Mouse (Mus musculus): Measurements from ENCODE around the gene Ehbp1l1. TPM values are rescaled to one million over a fixed set of nuclear protein-coding genes. Genes with fewer than 3 reads are reported as not detected.

The Ehbp1l1 gene
- polyA plus RNA-seq, 1 experiment from 2014 or later, result 6.8 TPM

DNA sequence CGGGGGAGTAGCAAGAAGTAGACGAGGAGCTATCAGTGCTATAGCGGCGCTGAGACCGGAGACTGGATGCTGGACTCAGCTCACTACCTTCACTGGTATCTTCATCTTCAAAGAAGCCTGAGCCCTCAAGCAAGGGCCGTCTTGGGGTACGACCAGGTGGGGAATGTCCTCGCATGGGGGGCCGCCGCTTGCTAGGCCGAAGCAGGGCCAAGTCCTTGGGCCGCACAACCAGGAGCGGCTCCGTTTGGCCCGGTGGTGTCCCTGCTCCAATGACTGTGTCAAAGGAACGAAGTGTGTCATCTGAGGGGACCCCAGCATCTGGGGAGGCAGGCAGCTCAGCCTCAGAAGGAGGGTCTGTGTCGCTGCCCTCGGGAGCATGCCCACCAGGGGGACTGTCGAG is 40.7 kb downstream of the Ehbp1l1 start:
- Histone ChIP-seq H3K27me3 (ENCODE audit: control insufficient read depth, insufficient read depth, low read length) (no peaks in the 10 kb centered on the region), H3K4me3 (ENCODE audit: low read depth, low read length) (no peak overlapping the region), H3K36me3 (ENCODE audit: control insufficient read depth, insufficient read depth, low read length) (peaks cover 20% of the 10 kb centered on the region), H3K9ac (ENCODE audit: low read length) (no peak overlapping the region), H3K27ac (ENCODE audit: low read depth, low read length) (no peak overlapping the region), H3K4me2 (ENCODE audit: low read depth, low read length, severe bottlenecking) (no peak overlapping the region), H3K4me1 (replicated peaks; ENCODE audit: control insufficient read depth, insufficient read depth, low read length) (peaks cover 15% of the 10 kb centered on the region), H3K9me3 (ENCODE audit: control insufficient read depth, low read length) (no peaks in the 10 kb centered on the region)
- 94% methylated on average over 19 of the region's 19 CpGs for WGBS
- DNase-seq (ENCODE audit: low spot score), result no peak
- no peak for ATAC-seq (replicated peaks; ENCODE audit: low FRiP score)

DNA sequence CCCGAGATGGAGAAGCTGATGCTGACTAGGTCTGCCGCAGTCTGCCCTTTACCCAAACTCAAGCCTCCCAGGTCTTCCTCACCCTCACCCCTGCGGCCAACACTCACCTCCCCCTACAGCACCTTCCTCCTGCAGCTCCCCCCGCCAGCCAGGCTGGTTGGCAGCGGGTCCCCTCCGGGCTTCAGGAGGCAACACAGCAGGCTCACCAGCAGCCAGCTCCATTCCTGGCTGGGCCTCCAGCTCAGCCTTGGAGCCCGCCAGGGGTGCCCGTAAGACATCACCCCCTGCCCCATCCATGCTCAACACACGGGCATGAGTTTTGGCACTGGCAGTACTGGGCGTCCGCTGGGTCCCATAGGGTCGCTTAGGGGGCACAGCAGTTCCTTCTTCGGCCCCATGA is 41.1 kb downstream of the Ehbp1l1 start:
- no peak overlapping the region for H3K9ac ChIP-seq (ENCODE audit: low read length)
- no peak for DNase-seq (ENCODE audit: low spot score)
- no peak for ATAC-seq (replicated peaks; ENCODE audit: low FRiP score)
- H3K27ac ChIP-seq (ENCODE audit: low read depth, low read length), result no peak overlapping the region
- no peak overlapping the region for H3K4me2 ChIP-seq (ENCODE audit: low read depth, low read length, severe bottlenecking)
- no peaks in the 10 kb centered on the region for H3K9me3 ChIP-seq (ENCODE audit: control insufficient read depth, low read length)
- no peak overlapping the region for H3K4me3 ChIP-seq (ENCODE audit: low read depth, low read length)
- WGBS, result 92% methylated on average over 13 of the region's 13 CpGs
- H3K27me3 ChIP-seq (ENCODE audit: control insufficient read depth, insufficient read depth, low read length), result no peaks in the 10 kb centered on the region
- peaks cover 20% of the 10 kb centered on the region for H3K36me3 ChIP-seq (ENCODE audit: control insufficient read depth, insufficient read depth, low read length)
- peaks cover 10% of the 10 kb centered on the region for H3K4me1 ChIP-seq (replicated peaks; ENCODE audit: control insufficient read depth, insufficient read depth, low read length)

DNA sequence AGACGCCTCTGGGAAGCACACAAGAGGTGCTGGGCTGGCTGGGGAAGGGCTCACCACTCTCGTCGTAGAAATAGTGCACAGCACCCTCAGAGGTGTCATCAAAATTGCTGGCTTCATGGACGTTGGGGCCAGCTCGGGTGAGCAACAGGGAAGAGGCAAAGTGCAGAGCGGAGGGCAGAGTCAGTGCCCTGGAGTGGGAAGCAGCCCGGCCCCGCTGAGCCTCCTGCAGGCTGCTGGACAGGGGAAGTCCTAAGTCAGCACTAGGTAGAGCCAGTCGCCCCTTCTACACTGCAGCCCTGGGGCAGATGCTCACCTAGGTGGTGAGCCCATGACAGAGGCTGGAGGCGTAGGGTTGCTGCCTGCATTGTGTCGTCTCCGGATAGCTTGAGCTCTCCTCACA is 41.9 kb downstream of the Ehbp1l1 start:
- no peak overlapping the region for H3K9ac ChIP-seq (ENCODE audit: low read length)
- H3K27ac ChIP-seq (ENCODE audit: low read depth, low read length), result no peak overlapping the region
- peaks cover 20% of the 10 kb centered on the region for H3K36me3 ChIP-seq (ENCODE audit: control insufficient read depth, insufficient read depth, low read length)
- no peak for ATAC-seq (replicated peaks; ENCODE audit: low FRiP score)
- no peak overlapping the region for H3K4me2 ChIP-seq (ENCODE audit: low read depth, low read length, severe bottlenecking)
- peaks cover 9% of the 10 kb centered on the region; the same call in 1 of the 2 replicates for H3K4me1 ChIP-seq (replicated peaks; ENCODE audit: control insufficient read depth, insufficient read depth, low read length)
- H3K4me3 ChIP-seq (ENCODE audit: low read depth, low read length), result no peak overlapping the region
- no peaks in the 10 kb centered on the region for H3K27me3 ChIP-seq (ENCODE audit: control insufficient read depth, insufficient read depth, low read length)
- 91% methylated on average over 12 of the region's 12 CpGs for WGBS
- no peaks in the 10 kb centered on the region for H3K9me3 ChIP-seq (ENCODE audit: control insufficient read depth, low read length)
- no peak for DNase-seq (ENCODE audit: low spot score)

DNA sequence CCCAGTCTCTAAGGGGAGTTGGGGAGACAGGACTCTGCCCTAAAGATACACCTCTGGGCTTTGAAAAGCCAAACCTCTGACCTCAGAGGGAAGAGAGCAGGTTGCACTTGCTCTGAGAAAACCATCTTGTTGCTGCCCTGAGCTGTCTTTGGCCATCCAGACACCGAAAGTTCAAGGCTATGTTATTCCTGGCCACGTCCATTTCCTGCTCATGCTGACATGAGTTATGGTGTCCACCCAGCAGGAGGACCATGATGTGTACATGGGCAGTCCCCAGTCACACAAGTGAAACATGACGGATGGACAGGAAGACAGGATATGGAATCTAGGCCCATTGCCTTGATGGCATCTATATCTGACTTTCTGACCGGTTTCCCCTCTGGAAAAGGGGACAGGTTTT is 45.7 kb downstream of the Ehbp1l1 start:
- Histone ChIP-seq H3K4me1 (replicated peaks; ENCODE audit: control insufficient read depth, insufficient read depth, low read length) (no peaks in the 10 kb centered on the region), H3K4me3 (ENCODE audit: low read depth, low read length) (no peak overlapping the region), H3K27me3 (ENCODE audit: control insufficient read depth, insufficient read depth, low read length) (no peaks in the 10 kb centered on the region), H3K9ac (ENCODE audit: low read length) (no peak overlapping the region), H3K9me3 (ENCODE audit: control insufficient read depth, low read length) (no peaks in the 10 kb centered on the region), H3K27ac (ENCODE audit: low read depth, low read length) (no peak overlapping the region), H3K4me2 (ENCODE audit: low read depth, low read length, severe bottlenecking) (no peak overlapping the region), H3K36me3 (ENCODE audit: control insufficient read depth, insufficient read depth, low read length) (peaks cover 25% of the 10 kb centered on the region)
- ATAC-seq (replicated peaks; ENCODE audit: low FRiP score), result no peak
- DNase-seq (ENCODE audit: low spot score), result no peak
- WGBS, result 93% methylated on average over 4 of the region's 4 CpGs

DNA sequence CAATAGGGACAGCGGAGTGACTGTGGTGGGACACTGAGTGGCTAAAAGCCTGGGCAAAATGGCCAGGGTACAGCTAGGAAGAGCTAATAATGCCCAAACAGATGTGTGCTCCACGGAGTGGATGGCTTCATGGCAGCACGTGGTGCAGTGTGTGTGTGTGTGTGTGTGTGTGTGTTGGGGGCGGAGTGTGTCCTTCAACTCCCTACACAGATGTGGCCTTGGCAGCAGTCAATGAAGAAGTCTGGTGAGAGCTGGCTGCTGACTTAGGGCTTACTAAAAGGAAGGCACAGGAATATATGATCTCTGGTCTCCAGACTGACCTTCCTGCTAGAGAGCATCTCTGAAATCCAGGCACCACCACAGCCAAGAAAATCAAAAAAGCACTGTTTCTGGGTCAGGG is 57.7 kb downstream of the Ehbp1l1 start:
- Histone ChIP-seq H3K9me3 (ENCODE audit: control insufficient read depth, low read length) (no peaks in the 10 kb centered on the region), H3K4me1 (replicated peaks; ENCODE audit: control insufficient read depth, insufficient read depth, low read length) (no peaks in the 10 kb centered on the region), H3K4me3 (ENCODE audit: low read depth, low read length) (no peak overlapping the region), H3K27ac (ENCODE audit: low read depth, low read length) (no peak overlapping the region), H3K4me2 (ENCODE audit: low read depth, low read length, severe bottlenecking) (no peak overlapping the region), H3K9ac (ENCODE audit: low read length) (no peak overlapping the region), H3K27me3 (ENCODE audit: control insufficient read depth, insufficient read depth, low read length) (no peaks in the 10 kb centered on the region), H3K36me3 (ENCODE audit: control insufficient read depth, insufficient read depth, low read length) (peaks cover 9% of the 10 kb centered on the region; the same call in 1 of the 2 replicates)
- ATAC-seq (replicated peaks; ENCODE audit: low FRiP score), result no peak
- WGBS, result 88% methylated on average over 4 of the region's 4 CpGs
- DNase-seq (ENCODE audit: low spot score), result no peak

DNA sequence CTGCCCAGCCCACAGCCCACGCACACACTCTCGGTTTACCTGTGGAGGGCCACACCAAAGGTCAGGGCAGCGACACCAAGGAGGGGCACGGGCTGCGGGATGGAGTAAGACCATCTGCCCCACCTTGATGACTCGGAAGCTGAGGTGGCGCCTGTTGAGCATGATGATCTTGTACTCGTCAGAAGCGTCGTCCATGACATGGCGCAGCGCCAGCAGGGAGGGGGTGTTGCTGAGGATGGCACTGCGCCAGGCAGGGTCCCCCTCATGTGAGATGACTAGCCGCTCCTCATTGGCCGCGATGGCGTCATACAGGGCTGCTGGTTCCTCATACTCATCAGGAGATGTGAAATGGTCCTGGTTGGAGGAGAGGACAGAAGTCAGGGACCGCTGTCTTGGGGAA is 59.7 kb downstream of the Ehbp1l1 start:
- WGBS, result 97% methylated on average over 18 of the region's 18 CpGs
- H3K4me3 ChIP-seq (ENCODE audit: low read depth, low read length), result no peak overlapping the region

DNA sequence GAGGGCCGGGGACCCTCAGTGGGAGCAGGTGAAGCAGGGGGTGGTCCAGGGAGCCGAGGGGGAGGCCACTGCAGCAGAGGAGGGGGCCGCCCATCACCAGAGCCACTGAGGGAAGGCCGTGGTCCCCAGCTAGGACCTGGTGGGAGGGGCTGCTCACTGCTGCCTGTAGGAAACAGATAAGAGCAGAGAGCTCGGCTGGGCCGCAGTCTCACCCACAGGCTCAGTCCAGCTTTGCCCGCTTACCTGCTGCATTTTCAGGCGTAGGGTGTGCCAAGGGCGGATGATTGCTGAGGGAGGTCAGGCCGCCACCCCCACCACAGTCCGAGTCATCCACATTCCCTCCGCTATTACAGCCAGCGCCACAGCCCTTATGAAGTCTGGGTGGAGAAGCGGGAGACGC is 60.7 kb downstream of the Ehbp1l1 start:
- ATAC-seq (replicated peaks; ENCODE audit: low FRiP score) (no peak), DNase-seq (ENCODE audit: low spot score) (no peak)
- Histone ChIP-seq H3K27me3 (ENCODE audit: control insufficient read depth, insufficient read depth, low read length) (no peaks in the 10 kb centered on the region), H3K4me3 (ENCODE audit: low read depth, low read length) (no peak overlapping the region), H3K9ac (ENCODE audit: low read length) (no peak overlapping the region), H3K4me1 (replicated peaks; ENCODE audit: control insufficient read depth, insufficient read depth, low read length) (peaks cover 9% of the 10 kb centered on the region; the same call in 1 of the 2 replicates), H3K4me2 (ENCODE audit: low read depth, low read length, severe bottlenecking) (no peak overlapping the region), H3K36me3 (ENCODE audit: control insufficient read depth, insufficient read depth, low read length) (peaks cover 4% of the 10 kb centered on the region; the same call in 1 of the 2 replicates), H3K9me3 (ENCODE audit: control insufficient read depth, low read length) (no peaks in the 10 kb centered on the region), H3K27ac (ENCODE audit: low read depth, low read length) (no peak overlapping the region)
- 91% methylated on average over 15 of the region's 15 CpGs for WGBS

More for the DNA sequence above, 59.7 kb downstream of the Ehbp1l1 start:
- Histone ChIP-seq H3K9ac (ENCODE audit: low read length) (no peak overlapping the region), H3K4me1 (replicated peaks; ENCODE audit: control insufficient read depth, insufficient read depth, low read length) (peaks cover 9% of the 10 kb centered on the region; the same call in 1 of the 2 replicates), H3K4me2 (ENCODE audit: low read depth, low read length, severe bottlenecking) (no peak overlapping the region), H3K36me3 (ENCODE audit: control insufficient read depth, insufficient read depth, low read length) (peaks cover 7% of the 10 kb centered on the region; the same call in 1 of the 2 replicates), H3K27ac (ENCODE audit: low read depth, low read length) (no peak overlapping the region), H3K9me3 (ENCODE audit: control insufficient read depth, low read length) (no peaks in the 10 kb centered on the region), H3K27me3 (ENCODE audit: control insufficient read depth, insufficient read depth, low read length) (no peaks in the 10 kb centered on the region)
- DNase-seq (ENCODE audit: low spot score) (no peak), ATAC-seq (replicated peaks; ENCODE audit: low FRiP score) (no peak)

DNA sequence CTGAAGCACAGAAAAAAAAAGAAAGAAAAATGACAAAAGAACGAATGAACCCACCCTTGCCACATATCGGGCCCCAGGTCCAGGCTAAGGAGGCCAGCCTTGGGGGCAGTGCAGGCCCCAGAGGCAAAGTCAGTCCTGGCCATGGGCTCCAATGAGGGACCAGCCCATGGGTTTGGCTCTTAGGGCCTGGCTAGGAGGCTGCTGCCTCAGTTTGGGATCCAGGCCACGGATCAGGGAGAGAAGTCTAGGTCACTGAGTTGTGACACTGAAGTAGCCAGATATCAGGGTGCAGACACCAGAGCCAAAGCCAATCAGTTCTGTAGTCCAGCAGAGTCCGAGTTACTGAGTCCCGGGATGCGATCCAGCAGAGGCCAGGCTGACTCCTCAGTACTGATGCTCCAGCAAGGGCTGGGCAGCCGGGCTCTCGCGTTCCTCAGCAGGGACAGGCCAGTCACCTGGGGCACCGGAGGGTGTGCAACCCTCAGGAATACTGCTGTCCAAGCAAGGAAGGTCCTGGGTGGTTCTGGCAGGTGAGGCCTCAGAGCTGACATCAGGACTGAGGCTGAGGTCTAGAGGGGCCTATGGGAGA is 61.4 kb downstream of the Ehbp1l1 start:
- 92% methylated on average over 10 of the region's 10 CpGs for WGBS
- Histone ChIP-seq H3K4me3 (ENCODE audit: low read depth, low read length) (no peak overlapping the region), H3K36me3 (ENCODE audit: control insufficient read depth, insufficient read depth, low read length) (peaks cover 4% of the 10 kb centered on the region; the same call in 1 of the 2 replicates), H3K9ac (ENCODE audit: low read length) (no peak overlapping the region), H3K27ac (ENCODE audit: low read depth, low read length) (no peak overlapping the region), H3K4me2 (ENCODE audit: low read depth, low read length, severe bottlenecking) (no peak overlapping the region), H3K9me3 (ENCODE audit: control insufficient read depth, low read length) (no peaks in the 10 kb centered on the region), H3K27me3 (ENCODE audit: control insufficient read depth, insufficient read depth, low read length) (no peaks in the 10 kb centered on the region), H3K4me1 (replicated peaks; ENCODE audit: control insufficient read depth, insufficient read depth, low read length) (peaks cover 9% of the 10 kb centered on the region; the same call in 1 of the 2 replicates)
- ATAC-seq (replicated peaks; ENCODE audit: low FRiP score) (no peak), DNase-seq (ENCODE audit: low spot score) (no peak)
